Mouse (Mus musculus) gastrocnemius, adult 2 months (tissue): ENCODE measurements around the gene Tufm. TPM values are rescaled to one million over a fixed set of nuclear protein-coding genes. Genes with fewer than 3 reads are reported as not detected.

Experiments
- DNase-seq: peaks from one replicate; pipeline ENCODE4 v3.0.0; 2022
- H3K27ac ChIP-seq: fragments of 200-600 bp; 2 replicates; pipeline ENCODE4 v1.8.1; 2022; ENCODE audit warnings: mild to moderate bottlenecking
- H3K4me3 ChIP-seq: fragments of 200-600 bp; 2 replicates; pipeline ENCODE4 v1.8.1; 2022; ENCODE audit warnings: mild to moderate bottlenecking, moderate library complexity
- CTCF ChIP-seq: fragments of 200-600 bp; IDR thresholded peaks from 2 replicates; pipeline ENCODE4 v1.8.1; 2022; ENCODE audit warnings: antibody characterized with exemption, mild to moderate bottlenecking, moderate library complexity
- intact Hi-C: fragments of 180-260 bp; cut with DNase I; formaldehyde crosslinking; loops from one replicate; pipeline ENCODE4 v1.15.1; 2025
- total RNA-seq, 2 experiments: library from RNA; stranded (reverse); gene quantifications; 2 replicates each; pipeline ENCODE4 v1.2.3; 2021

The Tufm gene
- total RNA-seq, 2 experiments from 2014 or later: 111 to 141 TPM

DNA sequence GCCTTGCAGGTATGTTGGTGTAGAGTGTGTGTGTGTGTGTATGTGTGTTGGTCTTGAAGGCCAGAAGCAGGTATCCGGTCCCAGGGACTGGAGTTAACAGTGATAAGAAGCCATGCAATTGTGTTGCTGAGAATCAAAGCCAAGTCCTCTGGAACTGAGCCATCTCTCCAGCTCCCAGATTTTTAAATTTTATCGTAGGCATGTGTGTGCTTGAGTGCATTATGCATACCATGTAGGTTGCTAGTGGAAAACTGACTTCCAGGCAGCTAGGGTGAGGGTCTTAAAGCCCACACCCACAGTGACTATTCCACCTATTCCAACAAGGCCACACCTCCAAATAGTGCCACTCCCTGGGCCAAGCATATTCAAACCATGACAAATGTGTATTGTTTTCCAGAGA lies 17.8 kb downstream of the Tufm start:
- H3K27ac ChIP-seq: no peak overlapping the region
- no peak for TF ChIP-seq CTCF
- H3K4me3 ChIP-seq: no peak overlapping the region
- no peak for DNase-seq
- intact Hi-C loops: loop anchor here (10.0 kb wide), 1 partner anchor 190 kb away; the partner anchor contains the start of genes Bola2 and Slx1b

DNA sequence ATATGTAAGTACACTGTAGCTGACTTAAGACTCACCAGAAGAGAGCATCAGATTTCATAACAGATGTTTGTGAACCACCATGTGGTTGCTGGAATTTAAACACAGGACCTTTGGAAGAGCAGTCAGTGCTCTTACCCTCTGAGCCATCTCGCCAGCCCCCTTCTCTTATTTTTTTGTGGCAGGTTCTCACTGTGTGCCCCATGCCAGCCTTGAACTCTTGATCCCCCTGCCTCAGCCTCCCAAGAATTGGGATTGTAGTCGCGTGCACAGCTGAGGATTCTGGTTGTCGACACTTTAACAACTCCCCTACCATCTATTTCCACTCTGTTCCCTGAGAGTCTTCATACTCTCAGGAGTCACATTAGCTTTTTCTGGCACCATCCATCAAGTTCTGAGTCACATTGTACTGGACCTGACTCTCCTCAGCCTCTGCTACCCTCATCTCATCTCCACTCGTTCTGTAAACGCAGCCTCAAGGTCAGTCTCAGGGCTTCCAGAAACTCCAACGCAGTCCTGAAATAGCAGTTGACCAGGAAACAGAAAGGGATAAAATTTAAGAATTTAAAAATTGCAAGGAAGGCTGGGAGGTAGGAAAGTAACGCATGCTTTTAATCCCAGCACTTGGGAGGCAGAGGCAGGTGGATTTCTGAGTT lies 20.1 kb downstream of the Tufm start:
- no peak for DNase-seq
- intact Hi-C loops: loop anchor here (10.0 kb wide), 1 partner anchor 188 kb away; the partner anchor contains the start of genes Bola2 and Slx1b
- no peak overlapping the region for H3K4me3 ChIP-seq
- no peak for TF ChIP-seq CTCF
- no peak overlapping the region for H3K27ac ChIP-seq

DNA sequence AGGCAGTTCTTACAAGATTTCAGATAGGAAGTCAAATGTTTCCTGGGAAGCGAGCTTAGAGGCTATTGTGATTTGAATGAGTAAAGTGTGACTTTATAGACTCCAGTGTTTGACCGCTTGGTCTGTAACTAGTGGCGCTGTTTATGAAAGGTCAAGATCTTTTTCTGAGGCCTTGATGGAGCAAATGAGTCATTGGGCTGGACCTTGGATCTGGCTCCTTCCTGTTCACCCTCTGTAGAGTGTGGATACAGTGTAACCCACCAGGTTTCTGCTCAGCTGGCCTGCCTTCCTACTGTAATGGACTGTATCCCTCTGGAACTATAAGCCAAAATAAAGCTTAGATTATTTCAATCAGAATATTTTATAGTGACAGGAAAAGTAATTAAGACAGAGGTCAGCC lies 24.1 kb downstream of the Tufm start:
- intact Hi-C loops: no loop called here

GRCm38 (mm10) chr7:126518261-126518941 lies 31.2 kb downstream of the Tufm start:
- H3K4me3 ChIP-seq: no peak overlapping the region
- TF ChIP-seq CTCF: no peak
- H3K27ac ChIP-seq: no peak overlapping the region
- intact Hi-C loops: no loop called here
- no peak for DNase-seq

More for the DNA sequence above, 24.1 kb downstream of the Tufm start:
- no peak for TF ChIP-seq CTCF
- Histone ChIP-seq H3K4me3 (no peak overlapping the region), H3K27ac (no peak overlapping the region)
- DNase-seq: no peak

- H3K27ac ChIP-seq: no peak overlapping the region
- no peak for TF ChIP-seq CTCF
- DNase-seq: peak; percentile 41
- no peak overlapping the region for H3K4me3 ChIP-seq
- intact Hi-C loops: no loop called here
Observed at GRCm38 (mm10) chr7:126519513-126519912, 32.4 kb downstream of the Tufm start.

DNA sequence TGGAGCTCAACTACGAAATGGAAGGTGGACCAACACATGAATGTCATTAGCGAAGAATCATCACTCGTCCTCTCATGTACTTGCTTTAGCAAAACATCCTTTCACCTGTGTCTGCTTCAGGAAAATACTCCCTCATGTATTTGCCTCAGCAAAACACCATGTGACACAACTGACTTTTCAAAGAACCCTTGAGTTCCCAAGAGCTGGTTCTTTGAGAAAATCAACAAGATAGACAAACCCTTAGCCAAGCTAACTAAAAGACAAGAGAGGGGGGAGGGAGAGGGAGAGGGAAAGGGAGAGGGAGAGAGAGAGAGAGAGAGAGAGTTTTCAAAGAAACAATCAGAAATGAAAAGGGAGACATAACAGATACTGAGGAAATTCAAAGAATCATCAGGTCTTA lies 36.2 kb downstream of the Tufm start:
- TF ChIP-seq CTCF: no peak
- H3K4me3 ChIP-seq: no peak overlapping the region
- no peak overlapping the region for H3K27ac ChIP-seq
- intact Hi-C loops: no loop called here
- no peak for DNase-seq

- DNase-seq: no peak
- TF ChIP-seq CTCF: peak; percentile 94
- intact Hi-C loops: loop anchor here (2.0 to 5.0 kb wide), 2 partner anchors 47 to 206 kb away; no protein-coding TSS in a partner anchor
- Histone ChIP-seq H3K27ac (no peak overlapping the region), H3K4me3 (no peak overlapping the region)
Observed at GRCm38 (mm10) chr7:126528166-126528577, 41.0 kb downstream of the Tufm start.

DNA sequence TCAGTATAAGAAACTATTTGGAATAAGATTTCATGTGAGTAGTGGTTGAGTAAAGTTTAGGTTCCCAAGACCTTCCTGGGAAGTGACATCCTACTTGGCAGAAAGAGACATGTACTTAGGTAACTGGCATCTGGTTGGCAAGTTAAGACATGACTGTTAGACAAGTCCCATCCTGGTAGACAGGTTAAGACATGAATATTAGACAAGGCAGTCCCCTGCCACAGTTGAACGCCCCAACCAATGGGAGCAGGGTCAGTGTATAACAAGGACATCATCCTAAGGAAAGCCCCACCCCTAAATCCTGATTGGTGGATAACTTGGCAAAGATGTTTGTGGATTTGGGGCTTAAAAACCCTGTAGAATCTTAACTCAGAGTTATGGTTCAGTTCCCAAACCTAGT lies 46.3 kb downstream of the Tufm start:
- Histone ChIP-seq H3K27ac (no peak overlapping the region), H3K4me3 (no peak overlapping the region)
- intact Hi-C loops: no loop called here
- DNase-seq: no peak
- no peak for TF ChIP-seq CTCF

DNA sequence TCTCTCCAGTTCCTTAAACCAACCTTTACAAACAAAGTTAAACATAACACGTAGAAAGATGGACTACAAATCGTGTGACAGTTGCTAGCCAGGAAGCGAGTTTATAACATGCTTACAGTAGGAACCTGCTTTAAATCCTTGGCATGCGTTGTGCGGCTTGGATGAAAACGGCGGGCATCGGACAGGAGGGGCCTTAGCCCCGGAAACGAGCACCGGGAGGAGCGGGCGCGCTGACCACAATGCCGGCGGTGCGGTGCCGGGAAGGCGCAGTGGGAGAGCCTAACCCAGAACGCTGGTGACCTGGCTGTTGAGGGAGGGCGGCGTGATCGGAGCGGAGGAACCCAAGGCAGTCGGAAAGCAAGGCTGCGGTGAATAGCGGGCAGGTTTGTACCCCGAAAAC lies 48.6 kb downstream of the Tufm start:
- Histone ChIP-seq H3K4me3 (peak overlapping the region; percentile 68), H3K27ac (no peak overlapping the region)
- intact Hi-C loops: loop anchor here (2.0 kb wide), 1 partner anchor 157 kb away; no protein-coding TSS in a partner anchor
- DNase-seq: peak; percentile 32
- no peak for TF ChIP-seq CTCF

- no peak for DNase-seq
- Histone ChIP-seq H3K27ac (no peak overlapping the region), H3K4me3 (peak overlapping the region; percentile 68)
- intact Hi-C loops: loop anchor here (2.0 kb wide), 1 partner anchor 156 kb away; no protein-coding TSS in a partner anchor
- no peak for TF ChIP-seq CTCF
Observed at GRCm38 (mm10) chr7:126536466-126536865, 49.3 kb downstream of the Tufm start.

DNA sequence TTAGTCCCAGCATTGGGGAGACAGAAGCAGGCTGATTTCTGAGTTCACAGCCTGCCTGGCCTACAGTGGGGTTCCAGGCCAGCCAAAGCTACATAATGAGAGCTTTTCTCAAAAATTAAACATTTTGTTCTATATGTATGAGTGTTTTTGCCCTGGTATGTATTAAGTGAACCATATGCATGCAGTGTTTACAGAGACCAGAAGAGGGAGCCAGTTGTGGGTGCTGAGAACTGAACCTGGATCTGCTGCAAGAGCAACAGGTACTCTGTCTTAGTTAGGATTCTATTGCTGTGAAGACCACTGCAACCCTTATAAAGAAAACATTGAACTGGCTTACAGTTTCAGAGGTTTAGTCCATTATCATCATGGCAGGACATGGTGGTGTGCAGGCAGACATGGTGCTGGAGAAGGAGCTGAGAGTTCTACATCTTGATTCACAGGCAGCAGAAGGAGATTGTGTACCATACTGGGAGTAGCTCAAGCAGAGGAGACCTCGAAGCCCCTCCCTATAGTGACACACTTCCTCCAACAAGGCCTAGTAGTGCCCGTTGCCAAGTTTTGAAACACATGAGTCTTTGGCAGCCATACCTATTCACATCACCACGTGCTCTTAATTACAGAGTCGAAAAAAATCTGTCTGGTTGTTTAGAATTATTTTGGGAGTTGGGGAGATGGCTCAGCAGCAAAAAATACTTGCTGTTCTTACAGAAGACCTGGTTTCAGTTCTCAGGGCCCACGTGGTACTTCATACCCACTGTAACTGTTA lies 50.8 kb downstream of the Tufm start:
- peak; percentile 59 for TF ChIP-seq CTCF
- no peak overlapping the region for H3K4me3 ChIP-seq
- intact Hi-C loops: loop anchor here (2.0 kb wide), 1 partner anchor 155 kb away; no protein-coding TSS in a partner anchor
- no peak overlapping the region for H3K27ac ChIP-seq
- DNase-seq: no peak

Other genes starting within 250 kb of the Tufm start
- 10 to 100 TPM; 13.6 to 21.9 TPM for gene Sbk1, start 214.7 kb upstream of the Tufm start, total RNA-seq
- not detected for gene Lat, start 117.8 kb upstream of the Tufm start, total RNA-seq
- 10 to 100 TPM; 26.9 to 28.2 TPM for gene Spns1, start 109.9 kb upstream of the Tufm start, total RNA-seq
- gene Nfatc2ip, start 90.6 kb upstream of the Tufm start, total RNA-seq: 1 to 10 TPM; 3.3 to 3.4 TPM
- gene Cd19, start 72.5 kb upstream of the Tufm start, total RNA-seq: not detected
- 10 to 100 TPM; 14.0 to 14.9 TPM for gene Rabep2, start 58.6 kb upstream of the Tufm start, total RNA-seq
- over 10,000 TPM; 21,521 to 26,495 TPM for gene Atp2a1, start 24.3 kb upstream of the Tufm start, total RNA-seq
- gene Sh2b1, start 11.9 kb upstream of the Tufm start, total RNA-seq: 10 to 100 TPM; 43.0 to 48.1 TPM
- gene Atxn2l, start 16.1 kb downstream of the Tufm start, total RNA-seq: 10 to 100 TPM; 32.8 to 34.0 TPM
- gene Eif3c, start 79.0 kb downstream of the Tufm start, total RNA-seq: 100 to 1,000 TPM; 153 to 163 TPM
- under 1 TPM; 0.38 to 0.78 TPM for gene Apobr, start 97.6 kb downstream of the Tufm start, total RNA-seq
- 10 to 100 TPM in 1 of 2 experiments, 1 to 10 TPM in 1; 9.1 to 13.4 TPM for gene Cln3, start 98.5 kb downstream of the Tufm start, total RNA-seq
- not detected for gene Il27, start 107.6 kb downstream of the Tufm start, total RNA-seq
- gene Nupr1, start 143.5 kb downstream of the Tufm start, total RNA-seq: 10 to 100 TPM in 1 of 2 experiments, 1 to 10 TPM in 1; 8.8 to 10.9 TPM
- 10 to 100 TPM; 30.0 to 34.1 TPM for gene Sgf29, start 161.9 kb downstream of the Tufm start, total RNA-seq
- 10 to 100 TPM; 16.6 to 16.8 TPM for gene Sult1a1, start 189.1 kb downstream of the Tufm start, total RNA-seq
- 10 to 100 TPM; 35.1 to 36.9 TPM for gene Bola2, start 208.0 kb downstream of the Tufm start, total RNA-seq
- gene Slx1b, start 208.4 kb downstream of the Tufm start, total RNA-seq: 1 to 10 TPM; 2.7 to 3.3 TPM
- 1 to 10 TPM; 2.3 to 2.4 TPM for gene Coro1a, start 220.4 kb downstream of the Tufm start, total RNA-seq